Mouse (Mus musculus) C2C12 (cell line): ENCODE measurements at regions not wholly inside any gene's neighbourhood (a gene's known extent, or its start where the extent isn't known, plus 50 kb on each side); places are given as distances from the start of the nearest gene placed in this dataset.

Experiments used
- H3K27me3 ChIP-seq: one replicate; pipeline ENCODE4 v1.6.1; 2011; ENCODE audit not compliant: control insufficient read depth, insufficient read depth, insufficient read length
- H3K36me3 ChIP-seq: one replicate; pipeline ENCODE4 v1.6.1; 2011; ENCODE audit not compliant: control insufficient read depth, insufficient read depth
- H3K4me3 ChIP-seq: one replicate; pipeline ENCODE4 v1.5.1; 2011; ENCODE audit warnings: mild to moderate bottlenecking, control low read depth; ENCODE audit not compliant: poor library complexity, insufficient read depth, severe bottlenecking
- H3K79me2 ChIP-seq: one replicate; pipeline ENCODE4 v1.6.1; 2011; ENCODE audit not compliant: control insufficient read depth, insufficient read depth
- H3K79me3 ChIP-seq: one replicate; pipeline ENCODE4 v1.6.1; 2011; ENCODE audit warnings: low read depth, control low read depth
- H3ac ChIP-seq: one replicate; pipeline ENCODE3; 2011; ENCODE audit warnings: low read depth; ENCODE audit not compliant: control insufficient read depth, insufficient read length
- CEBPB ChIP-seq: IDR thresholded peaks from one replicate; pipeline ENCODE4 v1.6.1; 2011; ENCODE audit warnings: low read depth, mild to moderate bottlenecking, control low read depth, moderate library complexity
- CTCF ChIP-seq: IDR thresholded peaks from one replicate; pipeline ENCODE4 v1.5.1; 2011; ENCODE audit not compliant: control insufficient read depth, insufficient read depth, insufficient read length
- FOSL1 ChIP-seq: IDR thresholded peaks from one replicate; pipeline ENCODE4 v1.8.0; 2011; ENCODE audit warnings: mild to moderate bottlenecking, low read length; ENCODE audit not compliant: poor library complexity, insufficient read depth, severe bottlenecking
- MAX ChIP-seq: IDR thresholded peaks from one replicate; pipeline ENCODE4 v1.6.1; 2011; ENCODE audit warnings: mild to moderate bottlenecking, control low read depth
- MYOD1 ChIP-seq: IDR thresholded peaks from one replicate; pipeline ENCODE4 v1.6.1; 2011; ENCODE audit warnings: low read depth; ENCODE audit not compliant: control insufficient read depth, insufficient read length
- MYOG ChIP-seq: IDR thresholded peaks from one replicate; pipeline ENCODE4 v1.6.1; 2011; ENCODE audit not compliant: control insufficient read depth, insufficient read length; ENCODE audit errors: extremely low read depth
- USF1 ChIP-seq: IDR thresholded peaks from one replicate; pipeline ENCODE4 v1.6.1; 2011; ENCODE audit warnings: low read depth, mild to moderate bottlenecking, control low read depth, moderate library complexity

GRCm38 (mm10) chr7:58460939-58461338, 195.0 kb upstream of the Atp10a start:
- no peak for TF ChIP-seq USF1
- TF ChIP-seq MAX, result no peak
- TF ChIP-seq MYOD1, result no peak
- TF ChIP-seq MYOG, result no peak
- no peak for TF ChIP-seq CEBPB
- no peak for TF ChIP-seq FOSL1
- TF ChIP-seq CTCF, result no peak
- no peaks in the 10 kb centered on the region for H3K79me2 ChIP-seq
- no peaks in the 10 kb centered on the region for H3K79me3 ChIP-seq
- no peaks in the 10 kb centered on the region for H3K36me3 ChIP-seq
- no peak overlapping the region for H3K4me3 ChIP-seq
- H3K27me3 ChIP-seq, result no peaks in the 10 kb centered on the region
- H3ac ChIP-seq, result no peak overlapping the region

- no peaks in the 10 kb centered on the region for H3K79me2 ChIP-seq
- H3K27me3 ChIP-seq, result no peaks in the 10 kb centered on the region
- no peak overlapping the region for H3ac ChIP-seq
- no peaks in the 10 kb centered on the region for H3K36me3 ChIP-seq
- no peaks in the 10 kb centered on the region for H3K79me3 ChIP-seq
- no peak overlapping the region for H3K4me3 ChIP-seq
- TF ChIP-seq MAX (no peak), CEBPB (no peak), FOSL1 (no peak), MYOD1 (no peak), MYOG (no peak), CTCF (no peak), USF1 (no peak)
Measured at GRCm38 (mm10) chr7:58473150-58473549, 182.8 kb upstream of the Atp10a start.

GRCm38 (mm10) chr7:58475139-58475538, 180.8 kb upstream of the Atp10a start:
- Histone ChIP-seq H3K79me3 (no peaks in the 10 kb centered on the region), H3K27me3 (no peaks in the 10 kb centered on the region), H3ac (no peak overlapping the region), H3K79me2 (no peaks in the 10 kb centered on the region), H3K36me3 (no peaks in the 10 kb centered on the region), H3K4me3 (no peak overlapping the region)
- no peak for TF ChIP-seq MYOD1
- TF ChIP-seq FOSL1, result no peak
- TF ChIP-seq CTCF, result no peak
- no peak for TF ChIP-seq MAX
- peak; percentile 67 for TF ChIP-seq CEBPB
- no peak for TF ChIP-seq USF1
- no peak for TF ChIP-seq MYOG

GRCm38 (mm10) chr7:58488250-58488649, 167.7 kb upstream of the Atp10a start:
- TF ChIP-seq CEBPB (no peak), MYOG (no peak), USF1 (no peak), FOSL1 (no peak), MYOD1 (no peak)
- no peak overlapping the region for H3K4me3 ChIP-seq

More at GRCm38 (mm10) chr7:58488250-58488649, 167.7 kb upstream of the Atp10a start:
- H3K79me3 ChIP-seq, result no peaks in the 10 kb centered on the region
- H3K36me3 ChIP-seq, result no peaks in the 10 kb centered on the region
- no peaks in the 10 kb centered on the region for H3K79me2 ChIP-seq
- H3ac ChIP-seq, result no peak overlapping the region
- H3K27me3 ChIP-seq, result no peaks in the 10 kb centered on the region
